Mouse (Mus musculus) myocyte (in vitro differentiated cells): ENCODE measurements around the gene Ccni. TPM values are rescaled to one million over a fixed set of nuclear protein-coding genes. Genes with fewer than 3 reads are reported as not detected.
A peak's percentile ranks its signal among the peaks of the same experiment; 100 is the strongest.

Source experiments
- H3K27me3 ChIP-seq: one replicate; pipeline ENCODE4 v1.6.1; 2011; ENCODE audit not compliant: control insufficient read depth, insufficient read depth, insufficient read length
- H3K36me3 ChIP-seq: one replicate; pipeline ENCODE4 v1.6.1; 2011; ENCODE audit not compliant: control insufficient read depth, insufficient read depth
- H3K4me2 ChIP-seq: one replicate; pipeline ENCODE4 v1.6.1; 2011; ENCODE audit warnings: low read depth, control low read depth
- H3K4me3 ChIP-seq: one replicate; pipeline ENCODE4 v1.5.1; 2011; ENCODE audit warnings: mild to moderate bottlenecking, control low read depth, moderate library complexity
- H3K79me2 ChIP-seq: one replicate; pipeline ENCODE4 v1.6.1; 2011; ENCODE audit not compliant: control insufficient read depth, insufficient read depth
- H3ac ChIP-seq: one replicate; pipeline ENCODE4 v1.6.1; 2011; ENCODE audit not compliant: control insufficient read depth, insufficient read length
- CEBPB ChIP-seq: IDR thresholded peaks from 2 replicates; pipeline ENCODE4 v1.6.1; 2011; ENCODE audit warnings: mild to moderate bottlenecking, moderate library complexity; ENCODE audit not compliant: poor library complexity, insufficient read depth, severe bottlenecking
- E2F4 ChIP-seq: IDR thresholded peaks from one replicate; pipeline ENCODE4 v1.6.1; 2011; ENCODE audit warnings: mild to moderate bottlenecking, control low read depth, moderate library complexity; ENCODE audit not compliant: insufficient read depth
- MAX ChIP-seq: IDR thresholded peaks from one replicate; pipeline ENCODE4 v1.6.1; 2011; ENCODE audit warnings: low read depth, mild to moderate bottlenecking, control low read depth
- MYOD1 ChIP-seq, 3 experiments: IDR thresholded peaks; one replicate each; pipeline ENCODE4 v1.6.1; 2011; ENCODE audit warnings: control low read depth in 2 of 3, low read depth in 2 of 3, mild to moderate bottlenecking in 2 of 3, moderate library complexity in 1 of 3; ENCODE audit not compliant: insufficient read length in 2 of 3, control insufficient read depth in 1 of 3
- MYOG ChIP-seq, 3 experiments: IDR thresholded peaks; one replicate each; pipeline ENCODE4 v1.6.1; 2011; ENCODE audit warnings: control low read depth in 2 of 3, low read depth in 2 of 3, mild to moderate bottlenecking in 2 of 3; ENCODE audit not compliant: insufficient read length in 2 of 3, control insufficient read depth in 1 of 3, insufficient read depth in 1 of 3
- POLR2A ChIP-seq: IDR thresholded peaks from one replicate; pipeline ENCODE4 v1.6.1; 2011; ENCODE audit warnings: low read depth, mild to moderate bottlenecking, control low read depth, moderate library complexity; ENCODE audit not compliant: insufficient read length
- POLR2AphosphoS2 ChIP-seq: IDR thresholded peaks from one replicate; pipeline ENCODE4 v1.6.1; 2011; ENCODE audit warnings: low read depth, control low read depth; ENCODE audit not compliant: insufficient read length
- REST ChIP-seq: IDR thresholded peaks from one replicate; pipeline ENCODE4 v1.6.1; 2011; ENCODE audit warnings: mild to moderate bottlenecking, control low read depth, moderate library complexity; ENCODE audit not compliant: insufficient read depth, insufficient read length
- SRF ChIP-seq: IDR thresholded peaks from one replicate; pipeline ENCODE4 v1.6.1; 2011; ENCODE audit warnings: low read depth; ENCODE audit not compliant: control insufficient read depth, insufficient read length
- TCF12 ChIP-seq: IDR thresholded peaks from one replicate; pipeline ENCODE4 v1.6.1; 2011; ENCODE audit warnings: mild to moderate bottlenecking, control low read depth; ENCODE audit not compliant: poor library complexity, insufficient read depth, severe bottlenecking
- TCF3 ChIP-seq: IDR thresholded peaks from one replicate; pipeline ENCODE4 v1.6.1; 2011; ENCODE audit warnings: low read depth, control low read depth; ENCODE audit not compliant: insufficient read length
- USF1 ChIP-seq: IDR thresholded peaks from one replicate; pipeline ENCODE4 v1.6.1; 2011; ENCODE audit warnings: low read depth, mild to moderate bottlenecking, control low read depth, moderate library complexity
- polyA plus RNA-seq: library from polyadenylated mRNA; unstranded; fragments of >200 nt; fragmentation: generic; extraction: Trizol; gene quantifications from one replicate; pipeline ENCODE4 v1.2.1, GENCODE M21; 2012; ENCODE audit warnings: missing spikeins

Ccni gene
- polyA plus RNA-seq, 1 experiment, result 132 TPM

- Histone ChIP-seq H3K4me3 (no peak overlapping the region), H3K4me2 (no peak overlapping the region), H3ac (no peak overlapping the region), H3K27me3 (no peaks in the 10 kb centered on the region), H3K36me3 (peaks cover 36% of the 10 kb centered on the region), H3K79me2 (no peaks in the 10 kb centered on the region)
- peak; percentile 65 for TF ChIP-seq POLR2AphosphoS2
- TF ChIP-seq POLR2A, result no peak
These were observed 23.0 kb downstream of the Ccni start for GRCm38 (mm10) chr5:93183311-93183710.

- Histone ChIP-seq H3ac (no peak overlapping the region), H3K36me3 (peaks cover 19% of the 10 kb centered on the region), H3K79me2 (no peaks in the 10 kb centered on the region), H3K4me2 (no peak overlapping the region), H3K4me3 (no peak overlapping the region), H3K27me3 (no peaks in the 10 kb centered on the region)
- TF ChIP-seq E2F4 (no peak), TCF12 (no peak), USF1 (no peak), CEBPB (no peak), TCF3 (no peak), SRF (no peak), MYOG (IDR thresholded peaks at IDR 0.05; ENCODE audit: control insufficient read depth in 1 of 3, insufficient read depth in 1 of 3, insufficient read length in 2 of 3, low read depth in 2 of 3) (no peak), MAX (no peak), MYOD1 (IDR thresholded peaks at IDR 0.05; ENCODE audit: control insufficient read depth in 1 of 3, insufficient read length in 2 of 3, low read depth in 2 of 3) (no peak), POLR2A (no peak), REST (no peak), POLR2AphosphoS2 (no peak)
These were observed 26.0 kb downstream of the Ccni start for GRCm38 (mm10) chr5:93180252-93180651.

GRCm38 (mm10) chr5:93178616-93179015, 27.7 kb downstream of the Ccni start:
- TF ChIP-seq E2F4, result no peak
- TF ChIP-seq TCF3, result no peak
- no peak for TF ChIP-seq MYOD1 (IDR thresholded peaks at IDR 0.05; ENCODE audit: control insufficient read depth in 1 of 3, insufficient read length in 2 of 3, low read depth in 2 of 3)
- peak; percentile 26 for TF ChIP-seq POLR2AphosphoS2
- no peak for TF ChIP-seq MYOG (IDR thresholded peaks at IDR 0.05; ENCODE audit: control insufficient read depth in 1 of 3, insufficient read depth in 1 of 3, insufficient read length in 2 of 3, low read depth in 2 of 3)
- TF ChIP-seq REST, result no peak
- no peak for TF ChIP-seq TCF12
- Histone ChIP-seq H3K4me3 (no peak overlapping the region), H3K79me2 (no peaks in the 10 kb centered on the region), H3K36me3 (peaks cover 24% of the 10 kb centered on the region), H3K27me3 (no peaks in the 10 kb centered on the region), H3ac (no peak overlapping the region), H3K4me2 (no peak overlapping the region)

GRCm38 (mm10) chr5:93174675-93175074, 31.6 kb downstream of the Ccni start:
- H3ac ChIP-seq, result no peak overlapping the region
- H3K79me2 ChIP-seq, result no peaks in the 10 kb centered on the region
- no peak for TF ChIP-seq E2F4
- no peak for TF ChIP-seq MYOG (IDR thresholded peaks at IDR 0.05; ENCODE audit: control insufficient read depth in 1 of 3, insufficient read depth in 1 of 3, insufficient read length in 2 of 3, low read depth in 2 of 3)
- TF ChIP-seq POLR2AphosphoS2, result no peak
- no peak for TF ChIP-seq MYOD1 (IDR thresholded peaks at IDR 0.05; ENCODE audit: control insufficient read depth in 1 of 3, insufficient read length in 2 of 3, low read depth in 2 of 3)
- no peak for TF ChIP-seq CEBPB
- TF ChIP-seq REST, result no peak
- no peak for TF ChIP-seq USF1
- no peak for TF ChIP-seq TCF3
- no peak for TF ChIP-seq TCF12
- TF ChIP-seq MAX, result no peak
- no peak for TF ChIP-seq POLR2A
- no peak for TF ChIP-seq SRF
- H3K4me3 ChIP-seq, result no peak overlapping the region
- H3K4me2 ChIP-seq, result no peak overlapping the region
- H3K27me3 ChIP-seq, result no peaks in the 10 kb centered on the region
- peaks cover 51% of the 10 kb centered on the region for H3K36me3 ChIP-seq

GRCm38 (mm10) chr5:93172536-93172935, 33.8 kb downstream of the Ccni start:
- Histone ChIP-seq H3K27me3 (no peaks in the 10 kb centered on the region), H3K4me3 (no peak overlapping the region), H3K36me3 (peaks cover 43% of the 10 kb centered on the region), H3K79me2 (no peaks in the 10 kb centered on the region), H3ac (no peak overlapping the region), H3K4me2 (no peak overlapping the region)
- no peak for TF ChIP-seq USF1
- TF ChIP-seq CEBPB, result no peak
- no peak for TF ChIP-seq TCF3
- no peak for TF ChIP-seq SRF
- no peak for TF ChIP-seq TCF12
- TF ChIP-seq MYOG (IDR thresholded peaks at IDR 0.05; ENCODE audit: control insufficient read depth in 1 of 3, insufficient read depth in 1 of 3, insufficient read length in 2 of 3, low read depth in 2 of 3), result no peak
- TF ChIP-seq REST, result no peak
- no peak for TF ChIP-seq MYOD1 (IDR thresholded peaks at IDR 0.05; ENCODE audit: control insufficient read depth in 1 of 3, insufficient read length in 2 of 3, low read depth in 2 of 3)
- no peak for TF ChIP-seq POLR2AphosphoS2
- no peak for TF ChIP-seq E2F4
- TF ChIP-seq POLR2A, result no peak
- TF ChIP-seq MAX, result no peak
